In genomic region chr2:32646379-32647056, GRCm38 (mm10) we compare ENCODE assay signal across 8 mouse cellular contexts. TPM values are rescaled to one million over a fixed set of nuclear protein-coding genes. Genes with fewer than 3 reads are reported as not detected.
A peak's percentile ranks its signal among the peaks of the same experiment; 100 is the strongest.
DNase-seq lines count a peak whose midpoint lies in the region; ATAC-seq and TF ChIP-seq lines count a peak whose summit lies in the region.

Eng (plus strand) TSS chr2:32646595.

- no peak for DNase-seq in cerebellum, adult 2 months
- no peak for DNase-seq in cerebellum, adult 8-10 months
- no peak for DNase-seq in forebrain, embryonic 10.5 days (ENCODE audit: extremely low spot score, low spot score)
- DNase-seq in heart, postnatal 0 days (ENCODE audit: low spot score), result peak; percentile 56
- peak; percentile 88 to 92 for DNase-seq in kidney, postnatal 25 days
- peak; percentile 68 for DNase-seq in lung, adult 2 months
- DNase-seq in embryo, embryonic 10 days (ENCODE audit: low spot score), result no peak

- peak within 1 kb of the TSS; percentile 12; the same call in 1 of the 2 replicates for H3K27ac ChIP-seq in cerebellum, adult 2 months (ENCODE audit: insufficient read depth, low read length)
- H3K27ac ChIP-seq in forebrain, embryonic 10.5 days, result peak within 1 kb of the TSS; percentile 64
- H3K27ac ChIP-seq in heart, postnatal 0 days (ENCODE audit: low read depth), result peak within 1 kb of the TSS; percentile 95
- peak within 1 kb of the TSS; percentile 86 for H3K27ac ChIP-seq in small intestine, adult 2 months (ENCODE audit: insufficient read depth, low read depth, low read length)

- no peak for TF ChIP-seq CTCF in cerebellum, adult 2 months (IDR thresholded peaks at IDR 0.05; ENCODE audit: borderline replicate concordance, insufficient read depth, low read depth, low read length)
- no peak for TF ChIP-seq CTCF in heart, postnatal 0 days (IDR thresholded peaks at IDR 0.05; ENCODE audit: low read depth)
- TF ChIP-seq CTCF in lung, adult 2 months (IDR thresholded peaks at IDR 0.05; ENCODE audit: insufficient read depth, low read length), result no peak
- no peak for TF ChIP-seq CTCF in small intestine, adult 2 months (IDR thresholded peaks at IDR 0.05; ENCODE audit: extremely low read depth, insufficient read length, insufficient replicate concordance, low read depth, low read length)

- H3K9ac ChIP-seq in heart, postnatal 0 days (replicated peaks; ENCODE audit: low read depth, low read length), result peak within 1 kb of the TSS; percentile 82

- no peak for TF ChIP-seq EP300 in heart, postnatal 0 days (IDR thresholded peaks at IDR 0.05; ENCODE audit: low read depth)

- no peaks in the 10 kb centered on the region for H3K9me3 ChIP-seq in forebrain, embryonic 10.5 days
- H3K9me3 ChIP-seq in heart, postnatal 0 days (replicated peaks; ENCODE audit: control insufficient read depth, low read length), result no peaks in the 10 kb centered on the region

- no peaks in the 10 kb centered on the region for H3K36me3 ChIP-seq in forebrain, embryonic 10.5 days (replicated peaks)
- H3K36me3 ChIP-seq in heart, postnatal 0 days (replicated peaks; ENCODE audit: control insufficient read depth, insufficient read depth, low read length), result peaks cover 8% of the 10 kb centered on the region; the same call in 1 of the 2 replicates
- H3K36me3 ChIP-seq in small intestine, adult 2 months (ENCODE audit: control insufficient read depth, insufficient read depth, low read length), result no peaks in the 10 kb centered on the region

- WGBS in cerebellum, adult 2 months, result 63% methylated on average over 31 of the region's 31 CpGs
- WGBS in forebrain, embryonic 10.5 days, result 59% methylated on average over 31 of the region's 31 CpGs
- 42% methylated on average over 31 of the region's 31 CpGs for WGBS in heart, postnatal 0 days
- WGBS in lung, adult 2 months, result 23% methylated on average over 31 of the region's 31 CpGs
- WGBS in small intestine, adult 2 months, result 60% methylated on average over 31 of the region's 31 CpGs

- TF ChIP-seq POLR2A in cerebellum, adult 2 months (IDR thresholded peaks at IDR 0.05; ENCODE audit: borderline replicate concordance, insufficient read depth, low read length), result no peak
- TF ChIP-seq POLR2A in lung, adult 2 months (IDR thresholded peaks at IDR 0.05; ENCODE audit: borderline replicate concordance, extremely low read depth, low read depth, low read length), result peak; percentile 95
- TF ChIP-seq POLR2A in small intestine, adult 2 months (IDR thresholded peaks at IDR 0.05; ENCODE audit: low read depth, low read length), result peak; percentile 23; the same call in 1 of the 2 replicates

- H3K4me3 ChIP-seq in cerebellum, adult 2 months (replicated peaks; ENCODE audit: insufficient read depth, low read depth, low read length), result peak within 1 kb of the TSS; percentile 6
- H3K4me3 ChIP-seq in forebrain, embryonic 10.5 days, result peak within 1 kb of the TSS; percentile 32
- peak within 1 kb of the TSS; percentile 62 for H3K4me3 ChIP-seq in heart, postnatal 0 days (ENCODE audit: low read depth, low read length)
- peak within 1 kb of the TSS; percentile 94 for H3K4me3 ChIP-seq in lung, adult 2 months (replicated peaks; ENCODE audit: extremely low read depth, low read depth, low read length)
- H3K4me3 ChIP-seq in small intestine, adult 2 months (ENCODE audit: low read depth, low read length), result peak within 1 kb of the TSS; percentile 68

- H3K4me2 ChIP-seq in heart, postnatal 0 days (ENCODE audit: low read depth, low read length), result peak within 1 kb of the TSS; percentile 54

- H3K27me3 ChIP-seq in cerebellum, adult 2 months (ENCODE audit: control insufficient read depth, insufficient read depth, low read length), result no peaks in the 10 kb centered on the region
- H3K27me3 ChIP-seq in forebrain, embryonic 10.5 days (ENCODE audit: poor library complexity, severe bottlenecking), result no peaks in the 10 kb centered on the region
- H3K27me3 ChIP-seq in heart, postnatal 0 days (ENCODE audit: control insufficient read depth, insufficient read depth, low read length), result no peaks in the 10 kb centered on the region
- H3K27me3 ChIP-seq in small intestine, adult 2 months (ENCODE audit: control insufficient read depth, insufficient read depth, low read length), result no peaks in the 10 kb centered on the region

- ATAC-seq in heart, postnatal 0 days (ENCODE audit: insufficient read depth, low read depth), result peak; percentile 69

- H3K4me1 ChIP-seq in cerebellum, adult 2 months (ENCODE audit: control insufficient read depth, insufficient read depth, low read length), result no peaks in the 10 kb centered on the region; the same call in 1 of the 2 replicates
- peaks cover 17% of the 10 kb centered on the region for H3K4me1 ChIP-seq in forebrain, embryonic 10.5 days
- H3K4me1 ChIP-seq in heart, postnatal 0 days (ENCODE audit: control insufficient read depth, insufficient read depth), result peaks cover 28% of the 10 kb centered on the region
- H3K4me1 ChIP-seq in lung, adult 2 months (ENCODE audit: control insufficient read depth, insufficient read depth, low read length), result peaks cover 20% of the 10 kb centered on the region
- no peaks in the 10 kb centered on the region; the same call in 1 of the 2 replicates for H3K4me1 ChIP-seq in small intestine, adult 2 months (ENCODE audit: control insufficient read depth, insufficient read depth, insufficient read length, low read length)

RNA-seq across cellular contexts. Expression of gene Eng, which starts in this region (rescaled TPM):
- polyA plus RNA-seq in cerebellum, adult 2 months (2012; rRNA removed), result 28.0 and 31.6 TPM in 2 replicates
- 24.5 and 24.7 TPM in 2 replicates for polyA plus RNA-seq in forebrain, embryonic 10.5 days (2016; fragmentation: Nextera tagmentation; extraction: Ambion mirVana)
- total RNA-seq in heart, postnatal 0 days (2014; rRNA removed; ENCODE audit: low replicate concordance), result 123 and 148 TPM in 2 replicates
- polyA plus RNA-seq in heart, postnatal 0 days (2015; fragmentation: Nextera tagmentation; extraction: Ambion mirVana), result 133 and 137 TPM in 2 replicates
- 713 and 858 TPM in 2 replicates for polyA plus RNA-seq in lung, adult 2 months (2012; rRNA removed)
- polyA plus RNA-seq in small intestine, adult 2 months (2012; rRNA removed), result 36.8 and 54.4 TPM in 2 replicates

Comparison
In these comparisons a context has a peak if more than half of its experiments do, and no peak if none do; other contexts are left out.
1. DNase-seq: peak in heart, postnatal 0 days (single experiment), kidney, postnatal 25 days (2 of 2) and lung, adult 2 months (single experiment); none in cerebellum, adult 2 months (0 of 2), cerebellum, adult 8-10 months (single experiment), forebrain, embryonic 10.5 days (single experiment) and embryo, embryonic 10 days (single experiment).
2. H3K27ac ChIP-seq: peak in every context shown above with its lines; median percentile 95 in heart, postnatal 0 days; 86 in small intestine, adult 2 months; 64 in forebrain, embryonic 10.5 days; 12 in cerebellum, adult 2 months.
3. H3K4me3 ChIP-seq: peak in every context shown above with its lines; median percentile 94 in lung, adult 2 months; 68 in small intestine, adult 2 months; 62 in heart, postnatal 0 days; 32 in forebrain, embryonic 10.5 days; 6 in cerebellum, adult 2 months.